ENCODE assay signal across 7 mouse cellular contexts in genomic region chr14:27166751-27167150, GRCm38 (mm10). TPM values are rescaled to one million over a fixed set of nuclear protein-coding genes. Genes with fewer than 3 reads are reported as not detected.
DNase-seq lines count a peak whose midpoint lies in the region; ATAC-seq and TF ChIP-seq lines count a peak whose summit lies in the region.

No protein-coding gene starts in this region.

- H3K4me3 ChIP-seq in lung, postnatal 0 days (ENCODE audit: low read depth, low read length), result no peak overlapping the region

- no peak for TF ChIP-seq CTCF in lung, postnatal 0 days (IDR thresholded peaks at IDR 0.05)

- peak; percentile 9; the same call in 1 of the 2 replicates for ATAC-seq in lung, postnatal 0 days

- no peaks in the 10 kb centered on the region for H3K36me3 ChIP-seq in lung, postnatal 0 days (ENCODE audit: insufficient read depth, low read length)

- 63% methylated on average over 8 of the region's 8 CpGs for WGBS in lung, postnatal 0 days

- TF ChIP-seq EP300 in lung, postnatal 0 days (IDR thresholded peaks at IDR 0.05), result no peak

- DNase-seq in lung, postnatal 0 days (ENCODE audit: low spot score), result no peak
- no peak for DNase-seq in lung, postnatal 36 days
- DNase-seq in frontal cortex, postnatal 14 days (ENCODE audit: low spot score in 2 of 2), result peak; percentile 45 to 69
- DNase-seq in layer of hippocampus, adult 8-10 months (ENCODE audit: low spot score in 2 of 2), result peak; percentile 22 to 42
- peak; percentile 10 to 16 for DNase-seq in right cerebral cortex, postnatal 36 days (ENCODE audit: low spot score in 2 of 2)
- DNase-seq in spleen, adult 18-20 months, result no peak
- no peak for DNase-seq in ovary, postnatal 14 days (ENCODE audit: low spot score)

- H3K4me2 ChIP-seq in lung, postnatal 0 days (replicated peaks; ENCODE audit: low read depth, low read length), result no peak overlapping the region

- no peaks in the 10 kb centered on the region for H3K9me3 ChIP-seq in lung, postnatal 0 days (ENCODE audit: low read length)

- no peaks in the 10 kb centered on the region for H3K4me1 ChIP-seq in lung, postnatal 0 days (ENCODE audit: insufficient read depth, low read depth, low read length)

- no peak overlapping the region for H3K9ac ChIP-seq in lung, postnatal 0 days (replicated peaks; ENCODE audit: low read depth)

- 0 out of 2 replicates have a peak overlapping the region, but pooled peaks have one; percentile 20 for H3K27ac ChIP-seq in lung, postnatal 0 days (ENCODE audit: low read length)

- H3K27me3 ChIP-seq in lung, postnatal 0 days (replicated peaks; ENCODE audit: insufficient read depth, low read length), result no peaks in the 10 kb centered on the region

RNA-seq across cellular contexts. Expression of gene Arhgef3, which starts 52.1 kb away (rescaled TPM):
- polyA plus RNA-seq in lung, postnatal 0 days (2015; fragmentation: Nextera tagmentation; extraction: Ambion mirVana), result 37.3 and 44.8 TPM in 2 replicates
- total RNA-seq in layer of hippocampus, adult 8-10 months (2022), result 10 to 100 TPM; 68.5 to 86.1 (median 79.8) TPM

Comparison
In these comparisons a context has a peak if more than half of its experiments do, and no peak if none do; other contexts are left out.
1. DNase-seq: peak in frontal cortex, postnatal 14 days (2 of 2), layer of hippocampus, adult 8-10 months (2 of 2) and right cerebral cortex, postnatal 36 days (2 of 2); none in lung, postnatal 0 days (single experiment), lung, postnatal 36 days (single experiment), spleen, adult 18-20 months (0 of 2) and ovary, postnatal 14 days (single experiment).